Mouse (Mus musculus) CH12.LX (cell line): ENCODE measurements around the gene Gli2. TPM values are rescaled to one million over a fixed set of nuclear protein-coding genes. Genes with fewer than 3 reads are reported as not detected.

Experiments used
- DNase-seq: peaks from one replicate; pipeline ENCODE4 v3.0.0-alpha.2; 2013; ENCODE audit errors: extremely low read depth
- H3K27ac ChIP-seq: 2 replicates; pipeline ENCODE4 v1.5.1; 2012; ENCODE audit warnings: low read depth, mild to moderate bottlenecking, control low read depth, moderate library complexity; ENCODE audit not compliant: insufficient read depth
- H3K27me3 ChIP-seq: replicated peaks from 2 replicates; pipeline ENCODE3; 2012; ENCODE audit warnings: inconsistent platforms
- H3K36me3 ChIP-seq, 2 experiments: replicated peaks in 1 of 2; 2 replicates each; pipeline versions ENCODE3 to v1.6.1; 2012; ENCODE audit warnings: inconsistent platforms in 1 of 2, low read length in 1 of 2, mild to moderate bottlenecking in 1 of 2, mixed read lengths in 1 of 2, moderate library complexity in 1 of 2; ENCODE audit not compliant: control insufficient read depth in 1 of 2, insufficient read depth in 1 of 2
- H3K4me1 ChIP-seq, 2 experiments: 2 replicates each; pipeline ENCODE4 v1.6.1; 2012; ENCODE audit warnings: inconsistent platforms in 1 of 2, moderate library complexity in 1 of 2; ENCODE audit not compliant: insufficient read depth in 2 of 2, control insufficient read depth in 1 of 2
- H3K4me2 ChIP-seq: 2 replicates; pipeline ENCODE4 v1.6.1; 2012; ENCODE audit warnings: low read depth, mild to moderate bottlenecking, control low read depth; ENCODE audit not compliant: poor library complexity, insufficient read depth, severe bottlenecking
- H3K4me3 ChIP-seq, 3 experiments: fragments of 150-350 bp in 1 of 3; sonication (generic) in 1 of 3; replicated peaks in 1 of 3; 2 replicates each; pipeline versions ENCODE3 to v1.5.1; 2011 to 2012; ENCODE audit warnings: low read depth in 2 of 3, low read length in 2 of 3, mild to moderate bottlenecking in 2 of 3, moderate library complexity in 2 of 3, control low read depth in 1 of 3, improper control_type of control experiment in 1 of 3, inconsistent platforms in 1 of 3, mixed read lengths in 1 of 3; ENCODE audit not compliant: poor library complexity in 1 of 3
- H3K79me2 ChIP-seq: replicated peaks from 2 replicates; pipeline ENCODE4 v1.6.1; 2012; ENCODE audit warnings: mild to moderate bottlenecking, moderate library complexity; ENCODE audit not compliant: control insufficient read depth, poor library complexity, insufficient read depth, severe bottlenecking; ENCODE audit errors: extremely low read depth
- H3K9ac ChIP-seq: 2 replicates; pipeline ENCODE4 v1.6.1; 2012; ENCODE audit warnings: low read depth, mild to moderate bottlenecking, control low read depth, moderate library complexity; ENCODE audit not compliant: insufficient read depth
- H3K9me3 ChIP-seq: replicated peaks from 2 replicates; pipeline ENCODE3; 2012; ENCODE audit warnings: low read length, inconsistent platforms, mixed read lengths
- BHLHE40 ChIP-seq: IDR thresholded peaks from 2 replicates; pipeline ENCODE4 v1.6.1; 2011; ENCODE audit warnings: mild to moderate bottlenecking, low read depth, low read length, improper control_type of control experiment
- E2F4 ChIP-seq: IDR thresholded peaks from 2 replicates; pipeline ENCODE4 v1.6.1; 2011; ENCODE audit warnings: low read depth, low read length, improper control_type of control experiment; ENCODE audit not compliant: insufficient replicate concordance
- ELF1 ChIP-seq: IDR thresholded peaks from 2 replicates; pipeline ENCODE4 v1.6.1; 2014; ENCODE audit warnings: low read depth, mild to moderate bottlenecking, inconsistent platforms, low read length, improper control_type of control experiment
- JUND ChIP-seq: conservative IDR thresholded peaks from 2 replicates; pipeline ENCODE4 v1.6.1; 2011; ENCODE audit warnings: low read depth, low read length, improper control_type of control experiment
- MAFK ChIP-seq: IDR thresholded peaks from 2 replicates; pipeline ENCODE4 v1.6.1; 2011; ENCODE audit warnings: low read length, improper control_type of control experiment; ENCODE audit not compliant: insufficient replicate concordance
- MEF2A ChIP-seq: IDR thresholded peaks from 2 replicates; pipeline ENCODE4 v1.6.1; 2014; ENCODE audit warnings: low read depth, mild to moderate bottlenecking, inconsistent platforms, low read length, improper control_type of control experiment, borderline replicate concordance
- MYC ChIP-seq: IDR thresholded peaks from 2 replicates; pipeline ENCODE4 v1.6.1; 2011; ENCODE audit warnings: low read depth, mild to moderate bottlenecking, improper control_type of control experiment, low read length
- NELFE ChIP-seq: IDR thresholded peaks from 2 replicates; pipeline ENCODE4 v1.6.1; 2011; ENCODE audit warnings: low read depth, low read length, improper control_type of control experiment
- PAX5 ChIP-seq: IDR thresholded peaks from 2 replicates; pipeline ENCODE4 v1.6.1; 2012; ENCODE audit warnings: low read length, inconsistent platforms, mixed read lengths
- POLR2A ChIP-seq: IDR thresholded peaks from 2 replicates; pipeline ENCODE4 v1.6.1; 2011; ENCODE audit warnings: low read depth, mild to moderate bottlenecking, improper control_type of control experiment, low read length
- POLR2AphosphoS2 ChIP-seq: IDR thresholded peaks from 2 replicates; pipeline ENCODE4 v1.6.1; 2011; ENCODE audit warnings: low read depth, low read length, improper control_type of control experiment
- RAD21 ChIP-seq: IDR thresholded peaks from 2 replicates; pipeline ENCODE4 v1.6.1; 2011; ENCODE audit warnings: low read depth, mild to moderate bottlenecking, low read length, improper control_type of control experiment, moderate library complexity
- TBP ChIP-seq: conservative IDR thresholded peaks from 2 replicates; pipeline ENCODE4 v1.6.1; 2011; ENCODE audit warnings: low read depth, low read length, improper control_type of control experiment
- TCF12 ChIP-seq: IDR thresholded peaks from 2 replicates; pipeline ENCODE4 v1.6.1; 2014; ENCODE audit warnings: low read depth, mild to moderate bottlenecking, inconsistent platforms, low read length, improper control_type of control experiment
- UBTF ChIP-seq: IDR thresholded peaks from 2 replicates; pipeline ENCODE4 v1.6.1; 2012; ENCODE audit warnings: low read depth, mild to moderate bottlenecking, inconsistent platforms, low read length, improper control_type of control experiment, moderate library complexity
- ZMIZ1 ChIP-seq: IDR thresholded peaks from 2 replicates; pipeline ENCODE4 v1.6.1; 2012; ENCODE audit warnings: low read depth, mild to moderate bottlenecking, inconsistent platforms, low read length, improper control_type of control experiment
- ZNF384 ChIP-seq: IDR thresholded peaks from 2 replicates; pipeline ENCODE4 v1.6.1; 2012; ENCODE audit warnings: low read depth, low read length, improper control_type of control experiment, inconsistent platforms
- dilution Hi-C: fragments of 300-500 bp; cut with MboI; formaldehyde crosslinking; loops from 2 replicates; pipeline ENCODE4 v1.14.3; 2020; ENCODE audit warnings: low sequenced_read_pairs; ENCODE audit not compliant: extremely low pct_unique_long_range_greater_than_20kb, extremely low pct_ligation_motif_present
- in situ Hi-C: fragments of 300-500 bp; cut with MboI; formaldehyde crosslinking; loops from 3 replicates; pipeline ENCODE4 v1.14.3; 2019; ENCODE audit warnings: low sequenced_read_pairs, low pct_ligation_motif_present, low pct_unique_long_range_greater_than_20kb, mixed read lengths
- polyA plus RNA-seq: library from polyadenylated mRNA; unstranded; fragments of >175 nt; gene quantifications from 2 replicates; pipeline ENCODE4 v1.2.1, GENCODE M21; 2012; ENCODE audit warnings: low read depth; ENCODE audit not compliant: insufficient read length
- total RNA-seq, 2 experiments: library from RNA; depleted of rRNA; stranded (reverse); fragments of 300-350 nt in 1 of 2; fragments of >200 nt in 1 of 2; gene quantifications; 2 replicates each; pipeline ENCODE4 v1.2.3; 2012 to 2014

Gli2 gene
- total and polyA plus RNA-seq, 3 experiments, result not detected

DNA sequence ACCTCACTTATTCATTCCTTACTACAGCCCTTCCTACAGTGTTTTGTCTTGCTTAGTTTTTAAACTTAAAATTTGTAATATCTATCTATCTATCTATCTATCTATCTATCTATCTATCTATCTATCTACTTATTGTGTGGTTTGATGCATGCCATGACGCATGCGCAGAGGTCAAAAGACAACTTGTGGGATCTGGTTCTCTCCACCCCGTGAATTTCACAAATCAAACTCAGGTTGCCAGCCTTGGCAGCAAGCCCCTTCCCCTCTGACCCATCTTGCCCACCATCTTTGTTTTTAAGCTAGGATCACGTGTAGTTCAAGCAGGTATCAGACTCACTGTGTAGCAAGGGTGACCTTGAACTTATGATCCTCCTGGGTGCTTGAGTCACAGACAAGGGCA is 22.9 kb upstream of the Gli2 start:
- Histone ChIP-seq H3K4me1 (no peaks in the 10 kb centered on the region), H3K4me2 (no peak overlapping the region), H3K27me3 (no peaks in the 10 kb centered on the region), H3K79me2 (no peaks in the 10 kb centered on the region), H3K27ac (no peak overlapping the region), H3K36me3 (no peaks in the 10 kb centered on the region), H3K9ac (no peak overlapping the region), H3K9me3 (peaks cover 84% of the 10 kb centered on the region), H3K4me3 (no peak overlapping the region)
- DNase-seq, result no peak
- in situ Hi-C loops (loop anchor here (25.0 kb wide), 1 partner anchor 411 kb away; no protein-coding TSS in a partner anchor), dilution Hi-C loops (no loop called here)
- no peak for TF ChIP-seq TBP
- TF ChIP-seq JUND, result no peak
- no peak for TF ChIP-seq ZMIZ1
- TF ChIP-seq RAD21, result no peak

DNA sequence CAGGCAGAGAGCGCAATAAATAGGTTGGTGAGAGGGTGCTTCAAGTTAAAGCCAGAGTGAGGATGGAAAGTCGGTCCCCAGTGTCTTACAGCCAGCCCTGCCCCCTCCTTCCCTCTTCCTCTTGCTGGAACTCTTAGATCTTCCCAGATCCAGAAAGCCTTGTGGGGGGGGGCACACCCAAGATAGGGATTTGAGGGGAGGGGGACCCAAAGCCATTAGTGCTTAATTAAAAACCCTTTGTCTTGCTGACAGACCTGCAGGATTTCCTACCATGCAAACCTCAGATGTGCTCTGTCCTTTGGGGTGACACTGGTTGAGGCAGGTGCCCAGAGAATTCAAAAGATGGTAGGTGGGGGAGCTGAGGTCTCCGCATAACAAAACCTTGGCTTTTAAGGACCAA is 22.5 kb upstream of the Gli2 start:
- Histone ChIP-seq H3K36me3 (no peaks in the 10 kb centered on the region), H3K27me3 (no peaks in the 10 kb centered on the region), H3K4me2 (no peak overlapping the region), H3K4me1 (no peaks in the 10 kb centered on the region), H3K27ac (no peak overlapping the region), H3K9me3 (peaks cover 85% of the 10 kb centered on the region), H3K9ac (no peak overlapping the region), H3K79me2 (no peaks in the 10 kb centered on the region), H3K4me3 (no peak overlapping the region)
- in situ Hi-C loops, result loop anchor here (25.0 kb wide), 1 partner anchor 411 kb away; no protein-coding TSS in a partner anchor
- TF ChIP-seq MAFK (no peak), MYC (no peak), TBP (no peak), E2F4 (no peak)
- dilution Hi-C loops, result no loop called here
- DNase-seq, result no peak

DNA sequence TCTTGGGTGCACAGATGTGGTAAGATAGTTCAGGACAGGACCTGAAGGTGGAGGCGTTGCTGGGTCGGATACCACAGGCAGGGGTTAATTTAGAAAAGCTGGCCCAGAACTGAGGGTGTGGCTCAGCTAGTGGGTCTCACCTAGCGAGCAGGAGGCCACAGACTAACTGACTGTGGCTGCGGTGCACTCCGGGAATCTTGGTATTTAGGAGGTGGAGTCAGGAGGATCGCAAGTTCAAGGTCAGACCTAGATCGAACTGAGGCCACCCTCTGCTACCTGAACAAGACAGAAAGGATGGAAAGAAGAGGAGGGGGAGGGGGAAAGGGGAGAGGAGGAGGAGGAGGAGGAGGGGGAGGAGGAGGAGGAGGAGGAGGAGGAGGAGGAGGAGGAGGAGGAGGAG is 22.1 kb upstream of the Gli2 start:
- TF ChIP-seq TBP (no peak), TCF12 (no peak), ZMIZ1 (no peak), UBTF (no peak), NELFE (no peak), PAX5 (no peak), POLR2A (no peak), ZNF384 (no peak), MEF2A (no peak), ELF1 (no peak), RAD21 (no peak), POLR2AphosphoS2 (no peak), MAFK (no peak), BHLHE40 (no peak)
- in situ Hi-C loops, result loop anchor here (25.0 kb wide), 1 partner anchor 412 kb away; no protein-coding TSS in a partner anchor
- H3K4me2 ChIP-seq, result no peak overlapping the region
- no peak overlapping the region for H3K27ac ChIP-seq
- no peaks in the 10 kb centered on the region for H3K4me1 ChIP-seq
- H3K4me3 ChIP-seq, result no peak overlapping the region
- peaks cover 83% of the 10 kb centered on the region for H3K9me3 ChIP-seq
- no peaks in the 10 kb centered on the region for H3K27me3 ChIP-seq
- no peaks in the 10 kb centered on the region for H3K36me3 ChIP-seq
- DNase-seq, result no peak
- no peaks in the 10 kb centered on the region for H3K79me2 ChIP-seq
- dilution Hi-C loops, result no loop called here
- H3K9ac ChIP-seq, result no peak overlapping the region
